Mouse (Mus musculus) MEL (cell line): ENCODE data around the gene Abcb10. TPM values are rescaled to one million over a fixed set of nuclear protein-coding genes. Genes with fewer than 3 reads are reported as not detected.

Source experiments
- DNase-seq: peaks from one replicate; pipeline ENCODE4 v3.0.0; 2011; ENCODE audit warnings: low read depth, low spot score
- H3K27ac ChIP-seq: 2 replicates; pipeline ENCODE4 v1.5.1; 2012; ENCODE audit warnings: low read depth, mild to moderate bottlenecking, control low read depth, low read length, moderate library complexity; ENCODE audit not compliant: control insufficient read depth
- H3K27me3 ChIP-seq, 2 experiments: fragments of 150-350 bp in 1 of 2; sonication (generic) in 1 of 2; 2 replicates each; pipeline ENCODE4 v1.6.1; 2012; ENCODE audit warnings: low read length in 2 of 2, mild to moderate bottlenecking in 2 of 2, improper control_type of control experiment in 1 of 2, moderate library complexity in 1 of 2; ENCODE audit not compliant: insufficient read depth in 2 of 2, control insufficient read depth in 1 of 2
- H3K36me3 ChIP-seq, 2 experiments: 2 replicates each; pipeline ENCODE4 v1.6.1; 2012 to 2014; ENCODE audit warnings: low read length in 2 of 2, improper control_type of control experiment in 1 of 2, inconsistent platforms in 1 of 2, mild to moderate bottlenecking in 1 of 2; ENCODE audit not compliant: insufficient read depth in 2 of 2, control insufficient read depth in 1 of 2
- H3K4me1 ChIP-seq, 2 experiments: fragments of 150-350 bp in 1 of 2; sonication (generic) in 1 of 2; 2 replicates each; pipeline ENCODE4 v1.6.1; 2012; ENCODE audit warnings: low read length in 2 of 2, improper control_type of control experiment in 1 of 2, mild to moderate bottlenecking in 1 of 2; ENCODE audit not compliant: insufficient read depth in 2 of 2, control insufficient read depth in 1 of 2
- H3K4me3 ChIP-seq, 2 experiments: fragments of 150-350 bp in 1 of 2; sonication (generic) in 1 of 2; 2 replicates each; pipeline ENCODE4 v1.5.1; 2012; ENCODE audit warnings: low read depth in 2 of 2, low read length in 2 of 2, mild to moderate bottlenecking in 2 of 2, moderate library complexity in 2 of 2, control low read depth in 1 of 2, improper control_type of control experiment in 1 of 2; ENCODE audit not compliant: control insufficient read depth in 1 of 2, insufficient read depth in 1 of 2
- H3K79me2 ChIP-seq: 2 replicates; pipeline ENCODE4 v1.6.1; 2012; ENCODE audit warnings: mild to moderate bottlenecking, low read length, moderate library complexity; ENCODE audit not compliant: control insufficient read depth, poor library complexity, insufficient read depth
- H3K9ac ChIP-seq: 2 replicates; pipeline ENCODE4 v1.6.1; 2012; ENCODE audit warnings: low read depth, mild to moderate bottlenecking, control low read depth, low read length, moderate library complexity; ENCODE audit not compliant: control insufficient read depth, poor library complexity, severe bottlenecking
- H3K9me3 ChIP-seq: fragments of 150-350 bp; sonication (generic); replicated peaks from 2 replicates; pipeline ENCODE4 v1.6.1; 2012; ENCODE audit warnings: mild to moderate bottlenecking, low read length, improper control_type of control experiment, moderate library complexity; ENCODE audit not compliant: insufficient read depth
- CHD2 ChIP-seq: IDR thresholded peaks from 2 replicates; pipeline ENCODE4 v1.6.1; 2011; ENCODE audit warnings: low read length, improper control_type of control experiment
- E2F4 ChIP-seq: IDR thresholded peaks from 2 replicates; pipeline ENCODE4 v1.6.1; 2011; ENCODE audit warnings: low read depth, low read length, improper control_type of control experiment, borderline replicate concordance
- ELF1 ChIP-seq: IDR thresholded peaks from 2 replicates; pipeline ENCODE4 v1.6.1; 2014; ENCODE audit warnings: low read depth, mild to moderate bottlenecking, inconsistent platforms, low read length, improper control_type of control experiment, moderate library complexity
- EP300 ChIP-seq, 2 experiments: IDR thresholded peaks; 2 replicates each; pipeline ENCODE4 v1.6.1; 2011; ENCODE audit warnings: improper control_type of control experiment in 2 of 2, low read length in 2 of 2, low read depth in 1 of 2, mild to moderate bottlenecking in 1 of 2
- ETS1 ChIP-seq: IDR thresholded peaks from 2 replicates; pipeline ENCODE4 v1.6.1; 2012; ENCODE audit warnings: low read depth, mild to moderate bottlenecking, inconsistent platforms, low read length, improper control_type of control experiment, moderate library complexity
- GABPA ChIP-seq: IDR thresholded peaks from 2 replicates; pipeline ENCODE4 v1.6.1; 2012; ENCODE audit warnings: low read depth, mild to moderate bottlenecking, inconsistent platforms, low read length, improper control_type of control experiment, moderate library complexity
- GATA1 ChIP-seq: IDR thresholded peaks from 2 replicates; pipeline ENCODE4 v1.6.1; 2011; ENCODE audit warnings: low read depth, low read length, improper control_type of control experiment
- JUND ChIP-seq: IDR thresholded peaks from 2 replicates; pipeline ENCODE4 v1.6.1; 2011; ENCODE audit warnings: low read depth, mild to moderate bottlenecking, improper control_type of control experiment, low read length
- MAFK ChIP-seq: IDR thresholded peaks from 2 replicates; pipeline ENCODE4 v1.6.1; 2011; ENCODE audit warnings: low read depth, mild to moderate bottlenecking, low read length, improper control_type of control experiment, borderline replicate concordance
- MYC ChIP-seq: IDR thresholded peaks from 2 replicates; pipeline ENCODE4 v1.6.1; 2011; ENCODE audit warnings: low read depth, mild to moderate bottlenecking, low read length, improper control_type of control experiment, moderate library complexity
- NELFE ChIP-seq: IDR thresholded peaks from 2 replicates; pipeline ENCODE4 v1.6.1; 2011; ENCODE audit warnings: low read depth, low read length, improper control_type of control experiment
- NRF1 ChIP-seq: IDR thresholded peaks from 2 replicates; pipeline ENCODE4 v1.6.1; 2014; ENCODE audit warnings: low read depth, mild to moderate bottlenecking, inconsistent platforms, low read length, improper control_type of control experiment, moderate library complexity; ENCODE audit not compliant: poor library complexity, insufficient read depth, severe bottlenecking
- POLR2A ChIP-seq, 2 experiments: IDR thresholded peaks; 2 replicates each; pipeline ENCODE4 v1.6.1; 2011 to 2012; ENCODE audit warnings: low read length in 2 of 2, mild to moderate bottlenecking in 2 of 2, control low read depth in 1 of 2, improper control_type of control experiment in 1 of 2, low read depth in 1 of 2, moderate library complexity in 1 of 2; ENCODE audit not compliant: control insufficient read depth in 1 of 2, insufficient read depth in 1 of 2, poor library complexity in 1 of 2
- POLR2AphosphoS2 ChIP-seq: IDR thresholded peaks from 2 replicates; pipeline ENCODE4 v1.6.1; 2011; ENCODE audit warnings: low read length, improper control_type of control experiment
- RCOR1 ChIP-seq: IDR thresholded peaks from 2 replicates; pipeline ENCODE4 v1.6.1; 2012; ENCODE audit warnings: low read depth, mild to moderate bottlenecking, inconsistent platforms, low read length, improper control_type of control experiment
- SIN3A ChIP-seq: IDR thresholded peaks from 2 replicates; pipeline ENCODE4 v1.6.1; 2012; ENCODE audit warnings: low read length, improper control_type of control experiment, inconsistent platforms
- TAL1 ChIP-seq: IDR thresholded peaks from 2 replicates; pipeline ENCODE4 v1.6.1; 2012; ENCODE audit warnings: mild to moderate bottlenecking, inconsistent platforms, low read length, moderate library complexity, mixed read lengths
- TBP ChIP-seq: IDR thresholded peaks from 2 replicates; pipeline ENCODE4 v1.8.0; 2011; ENCODE audit warnings: low read depth, low read length, improper control_type of control experiment
- TCF12 ChIP-seq: IDR thresholded peaks from 2 replicates; pipeline ENCODE4 v1.6.1; 2014; ENCODE audit warnings: low read depth, mild to moderate bottlenecking, inconsistent platforms, low read length, improper control_type of control experiment, moderate library complexity
- UBTF ChIP-seq: IDR thresholded peaks from 2 replicates; pipeline ENCODE4 v1.6.1; 2012; ENCODE audit warnings: low read depth, mild to moderate bottlenecking, inconsistent platforms, low read length, improper control_type of control experiment, moderate library complexity, borderline replicate concordance; ENCODE audit not compliant: insufficient read depth
- USF1 ChIP-seq: IDR thresholded peaks from 2 replicates; pipeline ENCODE4 v1.6.1; 2014; ENCODE audit warnings: low read depth, mild to moderate bottlenecking, inconsistent platforms, low read length, improper control_type of control experiment, moderate library complexity
- ZKSCAN1 ChIP-seq: IDR thresholded peaks from 2 replicates; pipeline ENCODE4 v1.6.1; 2012; ENCODE audit warnings: low read depth, mild to moderate bottlenecking, inconsistent platforms, low read length, improper control_type of control experiment, moderate library complexity
- ZMIZ1 ChIP-seq: IDR thresholded peaks from 2 replicates; pipeline ENCODE4 v1.6.1; 2012; ENCODE audit warnings: low read depth, mild to moderate bottlenecking, inconsistent platforms, low read length, improper control_type of control experiment, moderate library complexity
- ZNF384 ChIP-seq: IDR thresholded peaks from 2 replicates; pipeline ENCODE4 v1.6.1; 2012; ENCODE audit warnings: low read depth, mild to moderate bottlenecking, inconsistent platforms, low read length, improper control_type of control experiment
- polyA plus RNA-seq, 2 experiments: library from polyadenylated mRNA; stranded (reverse) in 1 of 2; unstranded in 1 of 2; fragments of >175 nt in 1 of 2; fragments of >200 nt in 1 of 2; gene quantifications; 2 replicates each; pipeline versions ENCODE4 v1.2.1 to v1.2.4; 2012; ENCODE audit warnings: low replicate concordance in 2 of 2, low read depth in 1 of 2; ENCODE audit not compliant: insufficient read length in 2 of 2, insufficient read depth in 1 of 2, missing spikeins in 1 of 2
- total RNA-seq: library from RNA; depleted of rRNA; stranded (reverse); fragments of 300-350 nt; gene quantifications from 2 replicates; pipeline ENCODE4 v1.2.3, GENCODE M21; 2012

Abcb10 gene
- total and polyA plus RNA-seq, 3 experiments = 32.6 to 37.8 (median 33.7) TPM

DNA sequence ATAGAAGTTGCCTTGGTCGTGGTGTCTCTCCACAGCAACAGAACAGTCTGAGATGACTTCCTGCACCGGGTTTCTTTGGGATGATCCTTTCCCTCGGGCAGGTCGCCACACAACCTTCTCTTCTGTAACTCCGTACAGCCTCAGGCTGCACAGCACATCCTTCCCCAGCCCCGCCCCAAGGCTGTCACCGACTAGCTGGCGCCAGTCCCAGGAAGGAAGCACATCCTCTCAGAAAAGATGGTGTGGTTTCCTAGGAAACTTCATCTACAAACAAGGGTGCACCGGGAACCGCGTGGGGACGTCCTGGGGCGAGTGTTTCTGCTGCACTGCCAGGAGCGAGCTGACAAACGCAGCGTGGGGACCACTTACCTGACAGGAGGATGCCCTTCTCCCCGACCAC is 24.8 kb downstream of the Abcb10 start:
- Histone ChIP-seq H3K27ac (no peak overlapping the region), H3K36me3 (peaks cover 0 to 4% of the 10 kb centered on the region in 2 experiments; a peak in 2 of 4 replicates), H3K4me1 (no peaks in the 10 kb centered on the region), H3K9me3 (no peaks in the 10 kb centered on the region), H3K4me3 (no peak overlapping the region), H3K79me2 (no peaks in the 10 kb centered on the region), H3K9ac (no peak overlapping the region), H3K27me3 (no peaks in the 10 kb centered on the region)
- DNase-seq = no peak
- TF ChIP-seq MAFK (no peak), EP300 (IDR thresholded peaks at IDR 0.05; ENCODE audit: low read depth in 1 of 2, low read length in 2 of 2) (no peak), RCOR1 (no peak), ZMIZ1 (no peak), TBP (no peak), NELFE (no peak), UBTF (no peak), JUND (no peak), GATA1 (no peak), POLR2AphosphoS2 (no peak)

DNA sequence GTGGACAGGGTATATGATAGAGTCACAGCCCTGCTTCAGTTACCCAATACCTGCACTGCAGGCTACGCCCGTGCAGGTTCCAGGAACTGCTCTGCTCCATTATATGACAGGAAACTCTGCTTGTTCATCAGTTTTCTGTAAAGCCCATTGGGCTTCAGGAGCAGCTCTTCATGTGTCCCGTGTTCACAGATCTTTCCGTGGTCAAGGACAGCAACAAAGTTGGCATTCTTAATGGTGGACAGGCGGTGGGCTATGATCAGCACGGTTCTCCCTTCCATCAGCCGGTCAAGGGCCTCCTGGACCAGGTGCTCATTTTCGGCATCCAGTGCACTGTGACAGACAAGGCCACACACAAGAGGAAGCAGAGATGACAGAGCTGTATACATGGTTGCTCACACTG is 28.7 kb downstream of the Abcb10 start:
- no peak overlapping the region for H3K27ac ChIP-seq
- H3K9ac ChIP-seq = no peak overlapping the region
- TF ChIP-seq TCF12 = no peak
- no peak for TF ChIP-seq CHD2
- TF ChIP-seq MAFK = no peak
- no peak for TF ChIP-seq TAL1
- no peak for TF ChIP-seq MYC
- TF ChIP-seq ZKSCAN1 = no peak
- no peak for TF ChIP-seq GATA1
- TF ChIP-seq RCOR1 = no peak
- no peak for TF ChIP-seq ETS1
- TF ChIP-seq GABPA = no peak
- TF ChIP-seq SIN3A = no peak
- no peak for TF ChIP-seq E2F4
- TF ChIP-seq ELF1 = no peak
- TF ChIP-seq TBP = no peak
- no peak for TF ChIP-seq POLR2AphosphoS2
- no peak for TF ChIP-seq UBTF
- TF ChIP-seq ZNF384 = no peak
- TF ChIP-seq NRF1 = no peak
- no peak for TF ChIP-seq USF1
- TF ChIP-seq POLR2A (IDR thresholded peaks at IDR 0.05; ENCODE audit: control insufficient read depth in 1 of 2, insufficient read depth in 1 of 2, low read depth in 1 of 2, low read length in 2 of 2, poor library complexity in 1 of 2) = no peak
- no peaks in the 10 kb centered on the region; the same call in 1 of the 2 replicates for H3K79me2 ChIP-seq
- no peak overlapping the region for H3K4me3 ChIP-seq
- no peaks in the 10 kb centered on the region for H3K27me3 ChIP-seq
- H3K4me1 ChIP-seq = no peaks in the 10 kb centered on the region
- H3K9me3 ChIP-seq = no peaks in the 10 kb centered on the region
- peaks cover 0 to 4% of the 10 kb centered on the region in 2 experiments; a peak in 2 of 4 replicates for H3K36me3 ChIP-seq
- no peak for DNase-seq
